Mouse (Mus musculus) ovary, postnatal 10 days (tissue): Measurements from ENCODE around the gene Fbrsl1.

ENCODE experiments used
- DNase-seq: peaks from one replicate; pipeline ENCODE4 v3.0.0; 2022; ENCODE audit warnings: low spot score

The Fbrsl1 gene

DNA sequence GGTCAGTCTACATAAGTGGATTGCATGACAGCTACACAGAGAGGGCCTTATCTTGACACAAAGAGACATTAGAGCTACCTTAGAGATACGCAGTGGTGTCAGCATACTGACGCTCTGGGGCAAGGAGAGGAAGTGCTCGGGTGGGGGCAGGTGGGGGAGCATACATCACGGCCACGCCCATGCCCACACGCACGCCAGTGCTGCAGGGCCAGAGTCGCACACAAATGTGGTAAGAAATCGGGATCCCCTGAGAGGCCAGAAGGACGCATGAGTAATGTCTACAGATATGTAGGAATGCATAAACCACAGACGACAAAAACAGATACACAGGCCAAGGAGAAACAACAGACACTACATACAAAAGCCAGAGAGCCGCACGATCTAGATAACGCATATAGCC is 35.3 kb downstream of the Fbrsl1 start:
- no peak for DNase-seq

DNA sequence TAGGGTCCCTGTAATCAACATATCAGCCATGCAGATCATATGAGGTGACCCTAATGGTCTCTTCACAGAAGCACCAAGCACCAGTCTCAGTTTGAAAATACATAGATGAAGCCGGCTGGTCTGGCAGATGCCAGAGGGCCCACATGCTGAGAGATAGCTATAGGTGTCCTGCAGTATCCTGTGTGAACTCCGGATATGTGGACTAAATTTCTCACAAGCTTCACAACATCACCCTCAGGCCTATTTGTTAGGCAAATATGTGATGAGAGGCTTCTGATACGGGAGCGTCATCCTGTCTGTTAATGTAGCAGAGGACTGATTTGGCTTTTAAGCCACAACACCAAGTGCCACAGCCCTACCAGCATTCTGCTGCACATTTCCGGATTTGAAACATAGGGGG is 37.9 kb downstream of the Fbrsl1 start:
- DNase-seq, result no peak

DNA sequence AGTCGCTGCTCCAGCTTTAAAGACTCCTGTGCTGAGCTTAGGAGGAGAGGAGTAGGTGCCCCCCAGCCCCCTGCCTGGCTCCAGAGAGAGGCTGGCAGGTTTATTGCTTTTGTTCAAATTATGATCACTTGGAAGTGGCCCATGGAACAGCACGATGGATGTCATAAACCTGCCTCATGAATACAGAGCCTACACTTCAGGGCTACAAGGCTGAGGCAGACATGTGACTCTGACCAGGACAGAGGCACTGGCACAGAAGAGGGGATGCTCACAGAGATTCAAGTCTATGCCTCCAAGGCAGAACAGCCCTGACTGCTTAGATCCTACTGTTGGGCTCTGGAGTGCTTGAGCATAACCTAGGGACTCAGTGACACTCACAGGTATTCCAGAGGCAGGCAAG is 39.3 kb downstream of the Fbrsl1 start:
- no peak for DNase-seq

DNA sequence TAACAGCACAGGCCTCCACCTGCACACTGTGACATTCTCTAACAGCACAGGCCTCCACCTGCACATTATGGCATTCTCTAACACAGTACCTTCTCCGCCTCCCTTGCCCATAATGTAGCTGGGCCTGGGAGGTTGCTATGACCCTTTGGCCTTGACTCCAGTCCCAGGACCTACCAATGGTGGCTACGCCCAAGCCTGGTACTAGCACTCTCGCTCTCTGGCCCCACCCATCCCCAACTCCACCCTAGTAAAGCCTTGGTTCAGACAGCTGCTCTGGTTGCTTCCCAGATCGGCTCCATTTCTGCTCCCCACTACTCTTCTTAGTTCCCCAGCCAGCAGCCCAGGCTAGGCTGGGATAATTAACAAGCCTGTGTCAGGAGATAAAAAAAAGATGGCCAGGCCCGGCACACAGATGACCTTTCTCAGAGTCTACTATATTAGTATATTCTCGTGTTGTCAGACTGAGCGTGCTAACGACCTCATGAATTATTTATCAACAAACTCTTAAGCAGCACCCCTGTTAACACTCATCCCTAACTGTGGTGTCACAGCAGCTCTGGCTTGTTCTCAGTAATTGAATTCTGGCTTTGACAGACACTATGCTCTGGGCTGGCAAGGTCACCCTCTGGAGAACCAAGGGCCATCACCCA is 42.1 kb downstream of the Fbrsl1 start:
- no peak for DNase-seq

DNA sequence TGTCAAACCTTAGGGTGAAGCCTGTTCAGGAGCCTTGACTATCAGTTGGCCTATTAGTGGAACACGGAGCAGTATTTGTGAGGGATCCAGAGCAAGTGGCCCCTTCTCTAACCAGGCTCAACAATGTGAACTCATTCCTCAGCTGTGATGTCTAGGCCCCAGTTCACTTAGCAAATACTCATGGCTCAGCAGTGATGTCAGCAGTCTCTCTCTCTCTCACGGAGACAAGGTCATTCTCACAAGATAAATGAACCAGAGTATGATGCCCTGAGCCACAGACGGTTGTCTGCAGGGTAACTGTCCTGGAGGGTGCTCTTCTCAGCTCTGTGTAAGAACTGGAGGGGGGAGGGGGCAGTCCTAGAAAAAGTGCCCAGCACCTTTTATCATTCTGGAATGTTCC is 44.4 kb downstream of the Fbrsl1 start:
- no peak for DNase-seq

DNA sequence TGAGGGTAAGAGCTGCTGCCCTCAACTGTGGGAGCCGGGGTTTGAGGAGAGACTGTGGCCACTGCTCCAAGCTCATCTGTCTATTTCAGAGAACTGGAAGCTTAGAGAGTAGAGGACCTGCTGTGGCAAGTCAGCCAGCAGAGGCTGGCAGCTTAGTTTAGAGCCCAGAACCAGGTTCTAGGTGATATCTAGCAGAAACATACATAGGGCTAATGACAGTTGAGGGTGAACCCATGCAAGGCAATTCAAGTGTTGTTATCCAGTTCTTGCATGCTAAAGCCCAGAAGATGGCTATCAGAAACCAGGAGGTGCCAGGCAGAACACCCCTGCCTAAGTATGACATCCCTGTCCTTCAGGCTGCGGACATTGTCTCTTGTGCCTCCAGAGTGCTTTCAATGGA is 45.7 kb downstream of the Fbrsl1 start:
- DNase-seq, result no peak

DNA sequence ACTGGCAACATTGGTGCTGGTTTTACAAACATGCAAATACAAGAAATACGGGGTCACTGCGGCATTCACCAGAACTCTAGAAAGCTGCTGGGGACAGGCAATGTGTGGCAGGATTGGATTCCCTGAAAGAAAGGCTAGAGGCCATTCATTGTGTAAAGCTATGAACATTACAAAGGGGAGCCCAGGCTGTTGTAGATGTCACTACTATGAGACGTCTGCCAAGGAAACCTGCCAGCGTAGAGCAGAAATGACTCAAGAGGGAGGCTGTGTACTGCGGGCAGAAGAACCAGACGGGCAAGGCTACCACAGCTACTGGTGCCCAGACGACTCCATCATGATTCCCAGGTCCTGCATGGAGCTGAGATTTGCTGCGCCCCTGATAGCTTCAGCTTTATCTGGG is 47.2 kb downstream of the Fbrsl1 start:
- DNase-seq, result no peak

DNA sequence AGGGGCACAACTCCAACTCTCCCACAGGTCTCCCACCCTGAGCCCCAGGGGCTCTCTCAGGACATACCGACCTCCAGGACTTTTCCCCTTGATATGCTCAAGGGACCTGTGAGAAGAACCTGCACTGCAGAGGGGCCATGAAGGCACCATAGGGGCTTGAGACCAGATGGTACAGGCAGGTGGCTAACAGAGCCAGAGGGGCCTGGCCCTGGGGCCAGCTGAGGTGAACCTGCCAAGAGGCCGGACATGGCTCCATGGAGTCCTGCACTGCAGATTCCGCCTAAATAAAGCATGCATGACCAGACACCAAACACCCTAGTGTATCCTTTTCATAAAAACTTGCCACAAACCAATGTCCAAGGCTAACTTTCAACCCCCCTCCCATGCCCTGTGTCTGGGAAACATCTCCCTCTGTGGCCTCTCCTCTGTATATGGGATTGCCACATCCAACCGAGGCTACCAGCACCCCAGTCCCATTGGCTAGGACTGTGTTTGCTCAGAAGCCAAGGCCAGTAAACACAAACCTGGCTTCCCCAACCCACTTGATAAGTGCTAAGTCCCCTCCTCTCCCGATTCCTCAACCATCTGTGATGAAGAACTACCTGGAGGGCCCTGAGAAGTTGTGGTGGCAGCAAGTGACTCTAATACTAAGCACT is 53.2 kb downstream of the Fbrsl1 start:
- no peak for DNase-seq

DNA sequence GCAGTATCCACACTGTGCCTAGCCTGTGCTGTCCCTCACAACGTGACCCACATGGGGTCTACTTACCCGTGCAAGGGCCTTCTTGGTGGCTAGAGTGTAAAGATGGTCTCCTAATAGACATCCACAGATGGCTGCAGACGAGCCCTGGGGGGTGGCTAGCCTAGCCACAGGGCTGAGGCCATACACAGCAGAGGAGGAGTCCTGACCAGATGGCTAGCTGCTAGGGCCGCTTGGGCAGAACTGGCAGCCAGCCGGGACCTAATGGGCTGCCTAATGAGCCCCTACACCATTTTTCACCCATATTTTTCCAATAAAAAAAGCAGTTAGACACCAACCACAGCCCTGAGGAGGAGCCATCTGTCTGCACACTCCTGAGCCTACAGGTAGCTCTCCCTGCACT is 55.6 kb downstream of the Fbrsl1 start:
- no peak for DNase-seq

DNA sequence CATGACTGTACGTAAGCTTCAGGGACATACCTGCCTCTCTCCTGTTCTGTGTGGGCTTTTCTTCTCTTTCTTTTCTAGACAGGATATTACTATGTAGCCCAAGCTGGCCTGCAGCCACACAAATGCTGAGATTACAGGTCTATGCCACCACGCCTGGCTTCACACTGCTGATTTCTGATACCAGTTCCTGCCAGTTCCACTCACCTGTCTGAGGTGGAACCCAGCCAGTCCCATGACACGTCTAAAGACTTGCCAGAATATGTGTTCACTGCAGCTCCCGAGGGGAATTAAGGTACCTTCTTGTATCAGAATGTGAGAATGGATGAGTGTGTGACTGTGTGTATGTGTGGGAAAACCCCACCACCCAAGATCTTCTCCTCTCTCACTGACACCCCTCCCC is 57.7 kb downstream of the Fbrsl1 start:
- no peak for DNase-seq

DNA sequence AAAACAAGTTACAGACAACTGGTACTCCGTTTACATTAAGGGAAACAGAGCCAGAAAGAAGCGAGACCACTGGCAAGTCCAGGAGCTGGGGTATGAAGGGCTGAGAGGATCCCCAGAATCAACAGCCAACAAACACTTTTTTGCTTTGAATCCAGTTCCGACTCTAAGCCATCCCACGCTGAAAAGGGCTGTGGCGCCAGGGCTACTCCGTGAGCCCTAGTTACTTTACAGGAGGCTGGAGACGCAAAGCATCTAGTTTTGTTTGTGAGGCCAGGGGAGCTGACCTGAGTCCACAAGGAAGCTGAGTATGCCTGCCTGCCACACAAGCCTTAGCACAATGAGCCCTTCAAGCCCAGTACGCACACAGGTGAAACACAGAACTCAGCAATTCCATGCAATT is 61.0 kb downstream of the Fbrsl1 start:
- DNase-seq, result no peak

DNA sequence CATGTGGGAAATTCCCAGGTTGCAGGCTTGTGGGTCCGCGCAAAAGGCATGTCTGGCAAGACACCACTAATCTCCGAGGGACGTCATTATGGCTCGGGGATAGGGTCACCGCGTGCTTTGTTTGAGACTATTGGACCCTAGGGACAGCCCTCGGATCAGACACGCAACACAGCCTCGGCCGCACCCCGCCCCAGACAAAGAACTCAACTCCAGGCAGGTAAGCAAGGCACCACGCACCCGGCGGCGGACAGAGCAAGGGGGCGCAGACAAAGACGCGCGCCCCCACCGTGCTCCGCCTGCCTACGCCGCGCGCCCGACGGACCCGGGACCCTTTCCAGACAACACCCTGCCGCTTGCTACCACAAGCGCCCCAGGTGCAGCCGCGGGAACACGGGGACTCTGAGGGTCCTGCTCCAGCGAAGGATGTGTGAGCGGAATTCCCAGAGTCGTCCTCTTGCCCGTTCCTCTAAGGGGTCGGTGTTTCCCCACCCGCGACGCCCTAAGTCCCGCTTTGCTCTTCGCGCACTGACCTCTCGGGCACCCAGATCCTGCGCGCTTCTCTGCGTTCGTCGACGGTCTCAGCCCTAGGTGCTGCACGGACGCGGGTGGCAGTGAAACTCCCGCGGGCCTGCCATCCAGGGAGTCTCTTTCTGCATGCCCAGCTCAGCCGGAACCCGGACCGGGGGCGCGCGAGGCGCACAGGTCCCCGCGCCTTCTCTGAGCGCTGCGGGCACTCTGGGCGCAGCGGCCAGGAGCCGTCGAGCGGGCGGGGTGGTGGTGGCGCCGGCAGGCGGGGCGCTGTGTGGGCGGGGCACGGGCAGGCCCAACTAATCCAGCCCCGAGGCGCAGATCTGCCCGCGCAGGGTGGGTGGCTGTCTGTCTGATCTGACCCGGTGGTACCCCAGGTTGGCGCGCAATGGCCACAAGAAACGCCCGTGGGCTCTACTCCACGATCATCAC is 61.7 kb downstream of the Fbrsl1 start:
- peak; percentile 46 for DNase-seq

DNA sequence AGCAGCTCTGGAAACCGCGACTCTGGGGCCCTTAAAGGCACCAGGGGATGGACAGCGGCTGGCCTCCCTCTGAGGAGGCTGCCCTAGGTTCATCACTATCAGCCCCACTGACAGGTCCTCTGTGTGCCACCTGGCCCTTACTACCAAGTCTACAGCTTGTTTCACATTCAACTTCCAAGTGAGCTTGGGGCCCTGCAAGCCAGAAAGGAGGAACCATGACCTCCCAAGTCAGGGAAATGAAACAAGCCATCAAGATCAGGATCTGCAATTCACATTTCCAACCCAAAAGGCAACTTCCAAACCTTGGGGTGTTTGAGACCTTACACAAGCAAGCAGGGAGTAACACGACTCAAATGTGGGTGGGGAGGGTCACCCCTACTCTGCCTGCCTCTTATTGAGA is 63.0 kb downstream of the Fbrsl1 start:
- no peak for DNase-seq

DNA sequence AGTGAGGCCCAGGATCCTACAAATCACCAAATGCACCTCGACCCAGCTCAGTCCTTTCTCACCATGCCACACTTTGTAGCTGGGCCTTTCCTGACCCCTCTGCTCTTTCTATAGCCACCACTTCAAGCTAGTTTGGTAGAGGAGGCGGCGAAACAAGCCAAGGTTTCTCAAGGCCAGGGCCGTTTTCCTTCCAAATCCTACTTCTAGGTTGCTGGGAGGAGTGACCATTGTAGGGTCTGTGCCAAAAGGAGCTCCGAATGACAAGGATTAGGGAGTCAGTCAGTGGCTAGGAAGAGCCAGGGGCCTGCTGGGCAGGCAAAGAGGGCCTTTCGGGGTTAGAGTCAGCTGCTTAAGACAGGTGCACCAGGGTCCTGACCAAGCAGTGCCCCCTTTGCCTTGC is 63.8 kb downstream of the Fbrsl1 start:
- no peak for DNase-seq

DNA sequence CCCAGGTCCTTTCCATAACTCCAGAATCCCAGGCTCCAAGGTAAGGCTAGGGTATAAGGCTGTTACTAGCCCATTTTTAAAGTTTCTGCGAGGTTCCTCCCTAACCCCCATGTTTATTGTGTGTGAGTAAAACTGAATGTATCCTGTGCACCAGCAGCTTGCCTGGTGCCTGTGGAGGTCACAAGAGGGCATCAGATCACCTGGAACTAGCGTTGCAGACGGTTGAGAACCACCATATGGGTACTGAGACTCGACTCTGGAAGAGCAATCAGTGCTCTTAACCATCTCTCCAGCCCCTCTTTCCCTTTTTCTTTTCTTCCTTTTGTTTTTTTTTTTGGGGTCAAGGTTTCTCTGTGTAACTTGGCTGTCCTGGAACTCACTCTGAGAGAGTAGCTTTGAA is 68.5 kb downstream of the Fbrsl1 start:
- no peak for DNase-seq

DNA sequence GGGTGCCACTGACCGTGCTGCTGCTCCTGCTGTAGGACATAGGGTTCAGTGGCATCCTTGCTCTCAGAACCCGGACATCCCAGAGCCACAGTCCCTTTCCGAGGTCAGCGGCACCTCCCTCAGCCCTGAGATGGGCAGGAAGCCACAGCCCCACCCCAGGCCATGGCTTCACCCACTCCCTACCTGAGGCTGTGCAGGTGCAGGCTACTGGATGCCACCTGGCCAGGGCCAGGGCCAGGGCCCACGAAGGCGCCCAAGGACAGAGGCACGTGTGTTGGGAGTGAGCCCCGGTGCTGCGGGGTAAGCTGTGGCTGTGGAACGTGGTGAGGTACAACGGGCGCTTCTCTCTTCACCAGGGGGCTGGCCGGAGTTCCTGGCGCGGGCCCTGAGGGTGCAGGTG is 69.2 kb downstream of the Fbrsl1 start:
- DNase-seq, result no peak

DNA sequence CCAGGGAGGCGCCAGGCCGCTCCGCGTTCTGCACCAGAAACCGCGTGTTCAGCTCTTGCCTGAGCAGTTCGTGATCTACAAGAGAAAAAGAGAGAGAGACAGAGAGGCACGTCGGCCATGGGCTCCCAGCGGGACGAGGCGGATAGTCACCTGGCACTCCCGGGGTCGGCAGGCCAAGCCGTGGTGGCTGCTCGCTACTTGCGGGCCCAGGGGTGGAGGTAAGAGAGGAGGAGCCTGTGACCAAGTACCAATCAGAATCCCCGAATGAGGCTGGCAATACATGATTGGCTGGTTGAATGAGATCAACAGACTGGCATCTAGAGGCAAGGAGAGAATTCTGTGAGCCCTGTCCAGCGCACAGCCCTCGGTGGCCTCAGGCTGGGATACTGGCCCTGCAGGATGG is 70.1 kb downstream of the Fbrsl1 start:
- no peak for DNase-seq

DNA sequence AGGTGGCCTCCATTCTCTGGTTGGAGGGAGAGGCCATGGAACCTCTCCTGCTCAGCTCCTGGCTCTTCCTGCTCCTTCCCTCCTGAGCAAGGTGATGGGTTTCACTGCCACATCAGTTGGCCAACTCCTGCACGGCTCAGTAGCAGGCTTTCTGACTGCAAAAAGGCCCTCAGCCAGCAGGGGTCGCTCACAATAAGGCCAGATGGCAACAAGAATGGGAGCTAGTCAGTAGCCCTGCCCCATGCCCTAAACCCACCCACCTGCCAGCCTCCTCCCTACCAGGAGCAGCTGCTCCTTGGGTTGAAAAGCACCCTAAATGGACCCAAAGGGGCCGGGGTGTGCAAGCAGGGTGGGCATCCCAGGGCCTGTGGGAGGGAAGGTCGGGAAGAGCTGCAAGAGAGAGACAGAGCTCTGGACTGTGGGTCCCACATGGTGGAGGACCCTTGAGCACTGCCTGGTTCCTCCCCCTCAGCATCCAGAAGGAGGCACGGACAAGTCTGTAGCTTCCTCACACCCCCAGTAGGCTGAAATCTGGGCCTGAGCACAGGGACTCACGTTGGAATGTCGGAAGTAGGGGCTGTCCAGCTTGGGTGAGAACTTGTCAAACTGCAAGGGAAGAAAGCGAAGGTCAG is 71.4 kb downstream of the Fbrsl1 start:
- DNase-seq, result no peak

DNA sequence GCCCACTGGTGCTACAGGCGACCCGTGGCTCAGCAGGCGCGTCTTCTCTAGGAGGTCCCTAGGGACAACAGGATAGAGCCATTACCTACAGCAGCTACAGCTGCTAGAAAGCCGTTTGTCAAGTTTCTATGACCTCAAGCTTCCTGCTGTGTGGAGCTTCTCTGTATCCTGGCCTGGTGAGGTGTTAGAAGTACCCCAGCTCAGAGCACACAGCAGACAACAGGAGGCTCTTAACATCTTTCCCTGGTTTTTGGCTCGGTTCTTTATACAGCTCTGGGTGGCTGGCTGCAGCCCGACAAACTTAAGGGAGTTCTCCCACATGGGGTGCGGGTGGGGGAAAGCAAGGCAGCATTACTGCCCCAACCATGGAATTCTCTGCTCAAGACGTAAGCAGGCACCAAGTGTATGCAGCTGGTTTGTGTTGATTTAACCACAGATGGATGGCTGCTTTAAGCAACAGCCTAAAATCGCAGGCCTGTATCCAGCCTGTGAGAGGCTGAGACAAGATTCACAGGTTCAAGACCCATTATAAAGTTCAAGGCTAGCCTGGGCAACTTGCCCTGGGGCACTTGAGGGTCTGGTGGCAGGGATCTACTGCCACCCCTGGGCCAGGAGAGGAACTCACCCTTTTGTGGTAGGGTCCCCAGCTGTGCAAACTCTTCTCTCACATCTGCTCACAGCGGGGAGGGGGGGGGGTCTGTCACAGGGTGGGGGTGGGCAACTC is 84.3 kb downstream of the Fbrsl1 start:
- no peak for DNase-seq

DNA sequence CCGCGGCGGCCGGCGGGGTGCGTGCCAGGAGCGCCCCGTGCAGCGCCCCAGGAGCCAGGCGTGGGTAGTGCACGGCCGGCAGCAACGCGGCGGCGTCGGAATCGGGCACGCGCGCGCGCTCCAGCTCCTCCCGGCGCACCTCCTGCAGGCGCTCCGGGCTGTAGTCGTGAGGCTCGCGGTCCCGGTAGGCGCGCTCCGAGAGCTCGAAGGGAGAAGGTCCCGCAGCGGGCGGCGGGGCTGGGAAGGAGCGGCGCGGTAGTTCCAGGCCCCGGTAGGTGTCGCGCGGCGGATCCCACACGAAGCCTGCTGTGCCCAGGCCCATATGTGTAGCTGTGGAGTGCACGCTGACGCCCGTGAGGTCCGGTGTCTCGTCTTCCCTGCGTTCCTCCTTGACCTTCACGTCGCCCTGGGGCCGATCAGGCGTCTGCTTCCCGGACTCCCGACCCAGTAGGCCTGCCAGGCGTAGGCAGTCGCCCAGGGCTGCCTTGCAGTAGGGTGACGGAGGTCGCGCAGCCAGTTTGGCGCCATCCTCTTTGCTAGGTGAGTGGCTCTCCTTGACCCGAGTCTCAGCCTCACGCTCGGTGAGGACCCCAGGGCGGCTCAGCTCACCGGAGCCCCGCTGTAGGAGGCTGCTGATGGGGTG is 85.0 kb downstream of the Fbrsl1 start:
- peak; percentile 50 for DNase-seq

DNA sequence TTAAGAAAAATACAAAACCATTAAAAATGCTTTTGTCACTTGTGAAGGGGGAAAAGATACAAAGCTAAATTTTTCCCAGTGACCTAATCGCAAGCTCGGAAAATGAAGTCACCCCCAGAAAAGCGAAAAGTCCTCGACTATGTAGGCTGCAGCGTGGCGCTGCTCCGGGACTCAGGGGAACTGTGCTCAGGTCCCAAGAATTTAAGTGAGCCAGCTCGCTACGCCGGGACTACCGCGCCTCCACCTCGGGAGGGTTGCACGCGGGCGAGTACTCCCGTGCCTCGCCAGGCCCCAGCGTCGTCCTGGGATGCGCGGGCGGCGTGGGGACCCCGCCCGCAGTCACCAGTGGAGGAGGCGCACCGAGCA is 85.5 kb downstream of the Fbrsl1 start:
- no peak for DNase-seq

DNA sequence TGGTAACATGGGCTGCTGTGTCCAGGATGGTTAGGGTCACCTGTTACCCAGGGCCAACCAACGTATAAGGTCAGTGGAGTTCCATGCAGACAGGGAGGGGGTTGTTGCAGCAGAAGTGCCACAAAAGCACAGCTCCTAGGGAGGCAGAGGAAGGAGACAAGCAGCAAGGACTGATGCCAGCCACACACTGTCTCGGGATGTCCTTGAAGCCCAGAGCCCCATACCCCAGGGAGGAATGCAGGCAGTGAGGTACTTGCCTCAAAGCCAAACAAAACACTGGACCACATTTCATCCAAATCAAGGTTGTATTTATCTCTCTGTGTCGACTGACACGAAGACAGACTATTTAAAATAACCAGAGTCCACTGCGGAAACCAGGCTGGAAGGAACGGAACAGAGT is 86.8 kb downstream of the Fbrsl1 start:
- DNase-seq, result no peak
